Mouse (Mus musculus): ENCODE measurements at regions not wholly inside any gene's neighbourhood (a gene's known extent, or its start where the extent isn't known, plus 50 kb on each side); places are given as distances from the start of the nearest gene placed in this dataset.

DNA sequence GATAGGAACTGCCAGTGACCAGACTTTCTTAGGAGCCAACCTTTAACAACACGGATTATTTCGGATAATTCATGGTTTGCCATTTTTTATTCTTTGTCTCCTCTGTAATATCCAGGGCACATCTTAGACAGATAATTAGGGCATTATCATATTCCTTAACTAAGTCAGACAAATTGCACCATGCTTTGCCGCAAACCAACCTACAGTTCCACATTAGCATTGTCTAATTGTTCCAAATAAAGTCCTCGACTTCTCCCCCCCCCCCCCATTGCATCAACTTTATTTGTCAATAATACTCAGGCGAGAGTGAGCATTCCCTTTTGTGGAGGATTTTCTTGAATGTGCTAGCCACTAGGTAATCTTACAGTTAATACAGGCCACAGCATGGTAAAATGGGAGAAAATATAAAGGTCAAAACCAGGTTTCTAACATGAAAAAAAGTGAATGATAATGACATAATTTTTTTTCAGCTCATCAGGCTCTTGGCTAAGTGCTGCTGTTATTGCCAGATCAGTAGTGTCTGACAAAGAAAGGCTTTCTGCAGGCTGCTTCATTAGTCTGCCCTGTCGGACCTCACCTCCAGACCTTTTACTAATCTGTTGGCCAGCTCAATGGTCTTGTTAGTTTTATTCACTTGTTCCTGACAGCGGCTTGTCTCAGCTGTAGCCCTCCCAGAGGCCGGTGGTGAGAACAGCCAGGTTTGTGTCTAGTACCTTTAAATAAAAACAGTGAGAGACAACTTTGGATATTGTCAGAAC, 80.3 kb downstream of the Cdca7 start:
- WGBS = 76% methylated on average over 8 of the region's 8 CpGs
- no peaks in the 10 kb centered on the region for H3K4me1 ChIP-seq (ENCODE audit: control insufficient read depth, insufficient read depth, low read length)
- TF ChIP-seq CTCF (IDR thresholded peaks at IDR 0.05; ENCODE audit: borderline replicate concordance, insufficient read depth, low read depth, low read length) = no peak
- no peak for TF ChIP-seq POLR2A (IDR thresholded peaks at IDR 0.05; ENCODE audit: borderline replicate concordance, insufficient read depth, low read length)
- H3K27ac ChIP-seq (ENCODE audit: insufficient read depth, low read length) = no peak overlapping the region
- H3K27me3 ChIP-seq (ENCODE audit: control insufficient read depth, insufficient read depth, low read length) = no peaks in the 10 kb centered on the region; the same call in 1 of the 2 replicates
- no peak for DNase-seq
- no peak overlapping the region for H3K4me3 ChIP-seq (replicated peaks; ENCODE audit: insufficient read depth, low read depth, low read length)

DNA sequence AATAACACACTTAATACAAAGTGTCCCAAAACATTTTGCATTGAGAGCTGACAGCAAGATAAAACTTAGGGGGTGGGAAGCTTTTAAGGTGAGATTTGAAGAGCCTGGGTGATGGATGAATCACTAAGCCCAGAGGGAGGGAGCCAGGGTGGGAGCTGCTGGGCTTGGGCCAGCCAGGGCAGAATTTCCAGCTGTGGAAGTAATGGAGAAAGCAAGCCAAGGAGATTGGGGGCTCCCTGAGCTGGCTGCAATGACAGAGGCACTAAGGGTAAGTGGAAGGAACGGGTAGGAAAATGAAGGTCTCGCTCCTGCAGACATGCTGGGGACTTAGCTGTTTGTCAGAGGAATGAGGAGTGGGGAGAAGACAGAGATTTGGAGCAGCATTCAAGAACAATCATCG, 81.2 kb downstream of the Cdca7 start:
- DNase-seq = no peak
- 59% methylated on average over 3 of the region's 3 CpGs for WGBS
- no peaks in the 10 kb centered on the region for H3K4me1 ChIP-seq (ENCODE audit: control insufficient read depth, insufficient read depth, low read length)
- TF ChIP-seq CTCF (IDR thresholded peaks at IDR 0.05; ENCODE audit: borderline replicate concordance, insufficient read depth, low read depth, low read length) = no peak
- no peak for TF ChIP-seq POLR2A (IDR thresholded peaks at IDR 0.05; ENCODE audit: borderline replicate concordance, insufficient read depth, low read length)
- no peak overlapping the region for H3K27ac ChIP-seq (ENCODE audit: insufficient read depth, low read length)
- no peaks in the 10 kb centered on the region; the same call in 1 of the 2 replicates for H3K27me3 ChIP-seq (ENCODE audit: control insufficient read depth, insufficient read depth, low read length)
- no peak overlapping the region for H3K4me3 ChIP-seq (replicated peaks; ENCODE audit: insufficient read depth, low read depth, low read length)

DNA sequence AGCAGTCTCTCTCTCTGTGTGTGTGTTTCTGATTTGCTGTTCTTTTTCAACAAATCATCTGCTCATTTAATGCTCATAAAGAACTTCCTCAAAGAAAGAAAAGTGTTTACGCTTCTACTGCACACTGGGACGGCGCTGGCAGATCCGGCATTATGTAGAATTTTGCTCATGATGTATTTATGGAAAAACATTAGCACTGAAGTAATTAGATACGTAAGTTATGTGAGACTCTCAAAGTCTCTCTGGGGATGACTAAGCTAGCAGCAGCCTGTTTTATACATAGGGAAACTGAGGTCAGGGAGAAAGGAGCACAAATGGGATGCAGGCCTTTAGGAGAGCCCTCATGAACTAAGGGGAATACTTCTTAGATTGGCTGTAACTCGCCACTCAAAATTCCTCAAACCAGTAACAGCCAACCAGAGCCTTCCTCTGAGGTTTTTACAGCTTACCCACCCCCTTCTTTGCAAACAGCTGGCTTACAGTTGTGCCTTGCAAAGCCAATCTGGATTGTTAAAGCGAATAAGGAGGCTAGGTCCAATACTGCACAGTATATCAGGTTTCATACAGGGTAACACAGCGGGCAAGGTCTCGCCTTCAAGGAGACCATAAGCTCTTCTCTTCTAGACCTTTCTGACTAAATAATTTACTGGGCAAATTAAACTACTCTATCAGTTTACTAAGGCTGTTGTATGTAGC, 81.8 kb downstream of the Cdca7 start:
- no peak for DNase-seq
- TF ChIP-seq CTCF (IDR thresholded peaks at IDR 0.05; ENCODE audit: borderline replicate concordance, insufficient read depth, low read depth, low read length) = no peak
- TF ChIP-seq POLR2A (IDR thresholded peaks at IDR 0.05; ENCODE audit: borderline replicate concordance, insufficient read depth, low read length) = no peak
- H3K4me3 ChIP-seq (replicated peaks; ENCODE audit: insufficient read depth, low read depth, low read length) = no peak overlapping the region
- H3K4me1 ChIP-seq (ENCODE audit: control insufficient read depth, insufficient read depth, low read length) = no peaks in the 10 kb centered on the region
- no peak overlapping the region for H3K27ac ChIP-seq (ENCODE audit: insufficient read depth, low read length)
- no peaks in the 10 kb centered on the region; the same call in 1 of the 2 replicates for H3K27me3 ChIP-seq (ENCODE audit: control insufficient read depth, insufficient read depth, low read length)
- WGBS = 95% methylated on average over 9 of the region's 9 CpGs

DNA sequence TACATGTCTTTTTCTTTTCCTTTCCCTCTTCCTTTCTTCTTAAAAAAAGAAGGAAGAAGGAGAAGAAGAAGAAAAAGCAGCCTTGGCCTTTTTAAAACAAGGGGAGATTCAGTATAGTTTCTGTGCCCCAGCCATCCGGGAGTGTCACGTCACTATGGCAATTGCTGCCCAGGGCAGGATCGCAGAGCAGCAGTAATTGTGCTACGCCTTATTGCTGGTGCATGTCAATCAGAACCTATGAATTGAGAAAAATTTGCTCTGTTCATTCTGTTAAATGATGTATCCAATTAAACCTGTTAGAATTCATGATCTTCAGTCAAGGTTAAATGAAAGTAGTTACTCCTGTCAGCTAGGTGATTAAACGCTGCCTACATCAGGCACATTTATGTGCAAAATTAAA, 85.4 kb downstream of the Cdca7 start:
- Histone ChIP-seq H3K4me3 (replicated peaks; ENCODE audit: insufficient read depth, low read depth, low read length) (no peak overlapping the region), H3K4me1 (ENCODE audit: control insufficient read depth, insufficient read depth, low read length) (no peaks in the 10 kb centered on the region), H3K27me3 (ENCODE audit: control insufficient read depth, insufficient read depth, low read length) (no peaks in the 10 kb centered on the region; the same call in 1 of the 2 replicates), H3K27ac (ENCODE audit: insufficient read depth, low read length) (no peak overlapping the region)
- WGBS = 75% methylated on average over 5 of the region's 5 CpGs
- TF ChIP-seq CTCF (IDR thresholded peaks at IDR 0.05; ENCODE audit: borderline replicate concordance, insufficient read depth, low read depth, low read length) (no peak), POLR2A (IDR thresholded peaks at IDR 0.05; ENCODE audit: borderline replicate concordance, insufficient read depth, low read length) (no peak)
- DNase-seq = no peak

DNA sequence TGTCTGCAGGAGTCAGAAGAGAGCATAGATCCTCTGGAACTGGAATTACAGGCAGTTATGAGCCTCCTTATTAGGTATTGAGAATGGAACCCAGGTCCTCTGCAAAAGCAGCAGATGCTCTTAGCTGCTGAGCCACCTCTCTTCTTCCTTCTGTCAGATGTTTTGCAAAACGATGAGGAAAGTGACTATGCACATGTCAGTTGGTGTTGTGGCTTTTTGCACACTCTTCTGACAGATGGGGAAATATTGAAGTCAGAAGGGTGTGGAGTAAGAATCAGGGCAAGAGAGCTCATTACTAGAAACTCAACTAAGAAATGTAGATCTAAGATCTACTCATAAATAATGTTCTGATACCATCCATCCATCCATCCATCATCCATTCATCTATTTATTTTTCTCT, 102.4 kb downstream of the Cdca7 start:
- Histone ChIP-seq H3K27me3 (ENCODE audit: control insufficient read depth, insufficient read depth, low read length) (no peaks in the 10 kb centered on the region), H3K4me1 (ENCODE audit: control insufficient read depth, insufficient read depth, low read length) (no peaks in the 10 kb centered on the region), H3K27ac (ENCODE audit: insufficient read depth, low read length) (no peak overlapping the region), H3K4me3 (replicated peaks; ENCODE audit: insufficient read depth, low read depth, low read length) (no peak overlapping the region)
- no peak for DNase-seq
- WGBS = 32% methylated on average over 1 of the region's 1 CpGs
- TF ChIP-seq CTCF (IDR thresholded peaks at IDR 0.05; ENCODE audit: borderline replicate concordance, insufficient read depth, low read depth, low read length) (no peak), POLR2A (IDR thresholded peaks at IDR 0.05; ENCODE audit: borderline replicate concordance, insufficient read depth, low read length) (no peak)

DNA sequence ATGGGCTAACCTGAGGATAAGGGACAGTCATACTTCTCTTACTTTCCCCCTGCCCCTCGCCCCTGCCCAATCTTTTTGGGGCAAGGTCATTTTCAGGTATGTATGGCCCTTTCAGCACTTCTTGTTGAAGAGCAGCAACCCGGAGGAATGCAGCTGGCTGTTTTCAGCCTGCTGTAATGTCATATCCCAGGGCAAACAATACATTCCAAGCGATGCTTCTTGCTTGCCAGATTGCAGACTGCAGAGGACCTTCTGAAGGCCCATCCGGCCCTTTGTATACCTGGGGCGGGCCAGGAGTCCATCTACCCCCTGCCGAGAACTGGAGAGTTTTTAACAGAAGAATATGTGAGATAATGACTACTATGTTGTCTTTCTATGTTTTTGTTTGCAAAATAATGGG, 105.2 kb downstream of the Cdca7 start:
- no peak for DNase-seq
- no peaks in the 10 kb centered on the region for H3K27me3 ChIP-seq (ENCODE audit: control insufficient read depth, insufficient read depth, low read length)
- H3K4me1 ChIP-seq (ENCODE audit: control insufficient read depth, insufficient read depth, low read length) = no peaks in the 10 kb centered on the region
- no peak overlapping the region for H3K27ac ChIP-seq (ENCODE audit: insufficient read depth, low read length)
- 85% methylated on average over 6 of the region's 6 CpGs for WGBS
- TF ChIP-seq POLR2A (IDR thresholded peaks at IDR 0.05; ENCODE audit: borderline replicate concordance, insufficient read depth, low read length) = no peak
- TF ChIP-seq CTCF (IDR thresholded peaks at IDR 0.05; ENCODE audit: borderline replicate concordance, insufficient read depth, low read depth, low read length) = no peak
- H3K4me3 ChIP-seq (replicated peaks; ENCODE audit: insufficient read depth, low read depth, low read length) = no peak overlapping the region

DNA sequence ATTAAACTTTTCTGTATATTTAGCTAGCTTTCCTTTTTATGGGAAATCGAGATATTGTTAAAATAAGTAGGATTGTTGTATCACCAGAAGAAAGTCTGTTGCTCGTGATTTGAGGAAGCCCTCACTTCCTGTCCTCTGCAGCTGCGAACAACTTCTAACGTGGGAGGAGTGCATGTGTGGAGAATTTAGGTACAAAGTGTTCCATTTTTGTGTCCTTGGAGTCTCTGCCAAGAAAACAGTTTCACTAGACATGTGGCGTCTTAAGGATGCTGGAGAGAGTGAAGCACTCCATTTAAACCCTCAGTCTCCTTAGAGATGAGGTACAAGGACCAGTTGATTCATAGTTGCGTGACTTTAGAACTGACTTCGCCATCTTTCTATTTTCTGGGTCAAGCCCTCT, 112.9 kb downstream of the Cdca7 start:
- H3K27me3 ChIP-seq (ENCODE audit: control insufficient read depth, insufficient read depth, low read length) = no peaks in the 10 kb centered on the region
- no peaks in the 10 kb centered on the region for H3K4me1 ChIP-seq (ENCODE audit: control insufficient read depth, insufficient read depth, low read length)
- WGBS = 74% methylated on average over 7 of the region's 7 CpGs
- no peak for DNase-seq
- H3K27ac ChIP-seq (ENCODE audit: insufficient read depth, low read length) = no peak overlapping the region
- TF ChIP-seq POLR2A (IDR thresholded peaks at IDR 0.05; ENCODE audit: borderline replicate concordance, insufficient read depth, low read length) (no peak), CTCF (IDR thresholded peaks at IDR 0.05; ENCODE audit: borderline replicate concordance, insufficient read depth, low read depth, low read length) (no peak)
- no peak overlapping the region for H3K4me3 ChIP-seq (replicated peaks; ENCODE audit: insufficient read depth, low read depth, low read length)

DNA sequence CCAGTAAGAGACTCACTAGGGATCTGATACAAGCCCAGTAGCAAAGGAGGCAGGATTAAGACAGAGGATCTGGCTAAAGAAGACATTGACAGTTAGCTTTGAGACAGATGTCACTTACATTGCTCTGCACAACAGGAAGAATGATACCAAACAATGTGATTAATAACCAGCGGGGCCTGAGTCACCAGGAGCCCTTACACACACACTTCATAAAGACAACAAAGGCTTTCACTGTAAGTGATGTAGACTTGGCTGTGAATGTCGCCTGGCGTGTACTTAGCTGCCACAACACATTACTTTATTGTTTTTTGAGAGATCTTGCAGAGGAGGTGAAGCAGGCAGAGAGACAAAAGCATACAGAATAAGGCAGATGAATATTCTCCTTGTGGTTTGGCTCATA, 116.1 kb downstream of the Cdca7 start:
- no peaks in the 10 kb centered on the region for H3K4me1 ChIP-seq (ENCODE audit: control insufficient read depth, insufficient read depth, low read length)
- TF ChIP-seq POLR2A (IDR thresholded peaks at IDR 0.05; ENCODE audit: borderline replicate concordance, insufficient read depth, low read length) = no peak
- no peak for TF ChIP-seq CTCF (IDR thresholded peaks at IDR 0.05; ENCODE audit: borderline replicate concordance, insufficient read depth, low read depth, low read length)
- WGBS = 38% methylated on average over 3 of the region's 3 CpGs

More for the DNA sequence above, 116.1 kb downstream of the Cdca7 start:
- H3K4me3 ChIP-seq (replicated peaks; ENCODE audit: insufficient read depth, low read depth, low read length) = no peak overlapping the region
- H3K27me3 ChIP-seq (ENCODE audit: control insufficient read depth, insufficient read depth, low read length) = no peaks in the 10 kb centered on the region
- no peak overlapping the region for H3K27ac ChIP-seq (ENCODE audit: insufficient read depth, low read length)
- DNase-seq = no peak
